Mouse (Mus musculus): ENCODE data around the gene Tmem82. TPM values are rescaled to one million over a fixed set of nuclear protein-coding genes. Genes with fewer than 3 reads are reported as not detected.

The Tmem82 gene
- total and polyA plus RNA-seq, 3 experiments = 0.11 TPM; not detected in 2

GRCm38 (mm10) chr4:141645988-141646387 lies 27.6 kb upstream of the Tmem82 start:
- peaks cover 7% of the 10 kb centered on the region; the same call in 1 of the 2 replicates for H3K4me1 ChIP-seq (ENCODE audit: insufficient read depth, low read depth, low read length)
- H3K4me3 ChIP-seq (ENCODE audit: low read depth, low read length) = no peak overlapping the region
- no peaks in the 10 kb centered on the region for H3K9me3 ChIP-seq (replicated peaks)
- ATAC-seq (ENCODE audit: extremely low read depth, insufficient number of reproducible peaks, low FRiP score, poor library complexity, severe bottlenecking) = no peak
- H3K36me3 ChIP-seq (replicated peaks) = peaks cover 81% of the 10 kb centered on the region
- no peak for DNase-seq (ENCODE audit: low spot score)
- H3K27me3 ChIP-seq (ENCODE audit: insufficient read depth, low read length) = no peaks in the 10 kb centered on the region
- no peak for TF ChIP-seq GATA2 (IDR thresholded peaks at IDR 0.05; ENCODE audit: borderline replicate concordance, low read depth, low read length)
- TF ChIP-seq POLR2AphosphoS5 (IDR thresholded peaks at IDR 0.05; ENCODE audit: insufficient replicate concordance, low read depth, low read length) = no peak
- no peak for TF ChIP-seq TAL1 (conservative IDR thresholded peaks at IDR 0.05; ENCODE audit: low read depth, low read length)
- no peak for TF ChIP-seq GATA1 (IDR thresholded peaks at IDR 0.05; ENCODE audit: borderline replicate concordance, low read length)

- ATAC-seq (ENCODE audit: extremely low read depth, insufficient number of reproducible peaks, low FRiP score, poor library complexity, severe bottlenecking) = no peak
- no peaks in the 10 kb centered on the region for H3K9me3 ChIP-seq (replicated peaks)
- H3K4me3 ChIP-seq (ENCODE audit: low read depth, low read length) = no peak overlapping the region
- TF ChIP-seq POLR2AphosphoS5 (IDR thresholded peaks at IDR 0.05; ENCODE audit: insufficient replicate concordance, low read depth, low read length) = no peak
- TF ChIP-seq GATA1 (IDR thresholded peaks at IDR 0.05; ENCODE audit: borderline replicate concordance, low read length) = no peak
- TF ChIP-seq CTCF (IDR thresholded peaks at IDR 0.05; ENCODE audit: low read depth, low read length) = no peak
- TF ChIP-seq GATA2 (IDR thresholded peaks at IDR 0.05; ENCODE audit: borderline replicate concordance, low read depth, low read length) = no peak
- TF ChIP-seq TAL1 (conservative IDR thresholded peaks at IDR 0.05; ENCODE audit: low read depth, low read length) = no peak
- H3K4me1 ChIP-seq (ENCODE audit: insufficient read depth, low read depth, low read length) = peaks cover 7% of the 10 kb centered on the region; the same call in 1 of the 2 replicates
- H3K36me3 ChIP-seq (replicated peaks) = peaks cover 81% of the 10 kb centered on the region
- no peak for DNase-seq (ENCODE audit: low spot score)
- no peaks in the 10 kb centered on the region for H3K27me3 ChIP-seq (ENCODE audit: insufficient read depth, low read length)
Observed at GRCm38 (mm10) chr4:141643118-141643855, 24.9 kb upstream of the Tmem82 start.

- no peak overlapping the region for H3K4me3 ChIP-seq (ENCODE audit: low read depth, low read length)
- no peak for TF ChIP-seq POLR2AphosphoS5 (IDR thresholded peaks at IDR 0.05; ENCODE audit: insufficient replicate concordance, low read depth, low read length)
- no peak for TF ChIP-seq CTCF (IDR thresholded peaks at IDR 0.05; ENCODE audit: low read depth, low read length)
- TF ChIP-seq TAL1 (conservative IDR thresholded peaks at IDR 0.05; ENCODE audit: low read depth, low read length) = no peak
- TF ChIP-seq GATA1 (IDR thresholded peaks at IDR 0.05; ENCODE audit: borderline replicate concordance, low read length) = no peak
- TF ChIP-seq GATA2 (IDR thresholded peaks at IDR 0.05; ENCODE audit: borderline replicate concordance, low read depth, low read length) = no peak
Observed at GRCm38 (mm10) chr4:141641961-141642811, 23.8 kb upstream of the Tmem82 start.

GRCm38 (mm10) chr4:141641353-141641771 lies 22.9 kb upstream of the Tmem82 start:
- H3K4me1 ChIP-seq (ENCODE audit: insufficient read depth, low read depth, low read length) = peaks cover 7% of the 10 kb centered on the region; the same call in 1 of the 2 replicates
- no peak overlapping the region for H3K4me3 ChIP-seq (ENCODE audit: low read depth, low read length)
- no peaks in the 10 kb centered on the region for H3K27me3 ChIP-seq (ENCODE audit: insufficient read depth, low read length)
- H3K9me3 ChIP-seq (replicated peaks) = no peaks in the 10 kb centered on the region
- ATAC-seq (ENCODE audit: extremely low read depth, insufficient number of reproducible peaks, low FRiP score, poor library complexity, severe bottlenecking) (no peak), DNase-seq (ENCODE audit: low spot score) (no peak)
- no peak for TF ChIP-seq POLR2AphosphoS5 (IDR thresholded peaks at IDR 0.05; ENCODE audit: insufficient replicate concordance, low read depth, low read length)
- no peak for TF ChIP-seq GATA2 (IDR thresholded peaks at IDR 0.05; ENCODE audit: borderline replicate concordance, low read depth, low read length)
- no peak for TF ChIP-seq TAL1 (conservative IDR thresholded peaks at IDR 0.05; ENCODE audit: low read depth, low read length)
- TF ChIP-seq CTCF (IDR thresholded peaks at IDR 0.05; ENCODE audit: low read depth, low read length) = no peak
- no peak for TF ChIP-seq GATA1 (IDR thresholded peaks at IDR 0.05; ENCODE audit: borderline replicate concordance, low read length)
- peaks cover 86% of the 10 kb centered on the region for H3K36me3 ChIP-seq (replicated peaks)

More at GRCm38 (mm10) chr4:141641961-141642811, 23.8 kb upstream of the Tmem82 start:
- DNase-seq (ENCODE audit: low spot score) (no peak), ATAC-seq (ENCODE audit: extremely low read depth, insufficient number of reproducible peaks, low FRiP score, poor library complexity, severe bottlenecking) (no peak)
- no peaks in the 10 kb centered on the region for H3K9me3 ChIP-seq (replicated peaks)
- peaks cover 84% of the 10 kb centered on the region for H3K36me3 ChIP-seq (replicated peaks)
- no peaks in the 10 kb centered on the region for H3K27me3 ChIP-seq (ENCODE audit: insufficient read depth, low read length)
- H3K4me1 ChIP-seq (ENCODE audit: insufficient read depth, low read depth, low read length) = peaks cover 7% of the 10 kb centered on the region; the same call in 1 of the 2 replicates

- Histone ChIP-seq H3K36me3 (replicated peaks) (peaks cover 95% of the 10 kb centered on the region), H3K9me3 (replicated peaks) (no peaks in the 10 kb centered on the region), H3K4me1 (ENCODE audit: insufficient read depth, low read depth, low read length) (peaks cover 7% of the 10 kb centered on the region; the same call in 1 of the 2 replicates), H3K4me3 (ENCODE audit: low read depth, low read length) (no peak overlapping the region), H3K27me3 (ENCODE audit: insufficient read depth, low read length) (no peaks in the 10 kb centered on the region)
- DNase-seq (ENCODE audit: low spot score) = no peak
- TF ChIP-seq GATA2 (IDR thresholded peaks at IDR 0.05; ENCODE audit: borderline replicate concordance, low read depth, low read length) (no peak), GATA1 (IDR thresholded peaks at IDR 0.05; ENCODE audit: borderline replicate concordance, low read length) (no peak), TAL1 (conservative IDR thresholded peaks at IDR 0.05; ENCODE audit: low read depth, low read length) (no peak), POLR2AphosphoS5 (IDR thresholded peaks at IDR 0.05; ENCODE audit: insufficient replicate concordance, low read depth, low read length) (no peak), CTCF (IDR thresholded peaks at IDR 0.05; ENCODE audit: low read depth, low read length) (no peak)
- no peak for ATAC-seq (ENCODE audit: extremely low read depth, insufficient number of reproducible peaks, low FRiP score, poor library complexity, severe bottlenecking)
Observed at GRCm38 (mm10) chr4:141639474-141639873, 21.0 kb upstream of the Tmem82 start.

- no peak for ATAC-seq (ENCODE audit: extremely low read depth, insufficient number of reproducible peaks, low FRiP score, poor library complexity, severe bottlenecking)
- peaks cover 97% of the 10 kb centered on the region for H3K36me3 ChIP-seq (replicated peaks)
Observed at GRCm38 (mm10) chr4:141636693-141637092, 18.3 kb upstream of the Tmem82 start.

More at GRCm38 (mm10) chr4:141636693-141637092, 18.3 kb upstream of the Tmem82 start:
- Histone ChIP-seq H3K9me3 (replicated peaks) (no peaks in the 10 kb centered on the region), H3K4me1 (ENCODE audit: insufficient read depth, low read depth, low read length) (no peaks in the 10 kb centered on the region), H3K4me3 (ENCODE audit: low read depth, low read length) (no peak overlapping the region), H3K27me3 (ENCODE audit: insufficient read depth, low read length) (no peaks in the 10 kb centered on the region)
- TF ChIP-seq GATA1 (IDR thresholded peaks at IDR 0.05; ENCODE audit: borderline replicate concordance, low read length) (no peak), CTCF (IDR thresholded peaks at IDR 0.05; ENCODE audit: low read depth, low read length) (no peak), POLR2AphosphoS5 (IDR thresholded peaks at IDR 0.05; ENCODE audit: insufficient replicate concordance, low read depth, low read length) (no peak), TAL1 (conservative IDR thresholded peaks at IDR 0.05; ENCODE audit: low read depth, low read length) (no peak), GATA2 (IDR thresholded peaks at IDR 0.05; ENCODE audit: borderline replicate concordance, low read depth, low read length) (no peak)
- DNase-seq (ENCODE audit: low spot score) = no peak
